Comparison of ENCODE assay signal across 8 mouse cellular contexts in genomic region chr9:91361856-91362601, GRCm38 (mm10). TPM values are rescaled to one million over a fixed set of nuclear protein-coding genes. Genes with fewer than 3 reads are reported as not detected.
A peak's percentile ranks its signal among the peaks of the same experiment; 100 is the strongest.
DNase-seq lines count a peak whose midpoint lies in the region; ATAC-seq and TF ChIP-seq lines count a peak whose summit lies in the region.

Zic4 (plus strand) TSS chr9:91362413.

- no peaks in the 10 kb centered on the region for H3K36me3 ChIP-seq in forebrain, postnatal 0 days (ENCODE audit: insufficient read depth)
- H3K36me3 ChIP-seq in liver, embryonic 12.5 days = no peaks in the 10 kb centered on the region
- H3K36me3 ChIP-seq in small intestine, adult 2 months (ENCODE audit: control insufficient read depth, insufficient read depth, low read length) = no peaks in the 10 kb centered on the region

- peaks cover 26% of the 10 kb centered on the region for H3K27me3 ChIP-seq in forebrain, postnatal 0 days (ENCODE audit: insufficient read depth, low read length)
- H3K27me3 ChIP-seq in liver, embryonic 12.5 days (replicated peaks) = peaks cover 85% of the 10 kb centered on the region
- peaks cover 61% of the 10 kb centered on the region for H3K27me3 ChIP-seq in small intestine, adult 2 months (ENCODE audit: control insufficient read depth, insufficient read depth, low read length)

- peak; percentile 50 for ATAC-seq in forebrain, postnatal 0 days
- no peak for ATAC-seq in liver, embryonic 12.5 days

- H3K27ac ChIP-seq in forebrain, postnatal 0 days (ENCODE audit: low read depth, low read length) = peak within 1 kb of the TSS; percentile 77
- H3K27ac ChIP-seq in liver, embryonic 12.5 days = no peak within 1 kb of the TSS
- no peak within 1 kb of the TSS for H3K27ac ChIP-seq in small intestine, adult 2 months (ENCODE audit: insufficient read depth, low read depth, low read length)

- H3K4me2 ChIP-seq in forebrain, postnatal 0 days (ENCODE audit: low read depth) = peak within 1 kb of the TSS; percentile 47
- peak within 1 kb of the TSS; percentile 48 for H3K4me2 ChIP-seq in liver, embryonic 12.5 days

- DNase-seq in left cerebral cortex, postnatal 4 days = peak; percentile 63
- no peak for DNase-seq in left cerebral cortex, adult 9 months (ENCODE audit: low spot score in 2 of 2)
- DNase-seq in cerebellum, adult 8-10 months = peak; percentile 50
- DNase-seq in forebrain, postnatal 0 days = peak; percentile 69
- DNase-seq in right cerebral cortex, postnatal 36 days (ENCODE audit: low spot score in 2 of 2) = no peak
- no peak for DNase-seq in ovary, postnatal 14 days (ENCODE audit: low spot score)

- TF ChIP-seq CTCF in forebrain, postnatal 0 days (IDR thresholded peaks at IDR 0.05; ENCODE audit: low read depth) = no peak
- TF ChIP-seq CTCF in small intestine, adult 2 months (IDR thresholded peaks at IDR 0.05; ENCODE audit: extremely low read depth, insufficient read length, insufficient replicate concordance, low read depth, low read length) = no peak

- H3K9ac ChIP-seq in forebrain, postnatal 0 days = peak within 1 kb of the TSS; percentile 51
- H3K9ac ChIP-seq in liver, embryonic 12.5 days = no peak within 1 kb of the TSS

- under 1% methylated on average over 45 of the region's 45 CpGs for WGBS in forebrain, postnatal 0 days
- WGBS in liver, embryonic 12.5 days (ENCODE audit: insufficient replicate concordance) = under 1% methylated on average over 41 of the region's 45 CpGs
- WGBS in small intestine, adult 2 months = 4% methylated on average over 45 of the region's 45 CpGs

- no peaks in the 10 kb centered on the region for H3K4me1 ChIP-seq in forebrain, postnatal 0 days (ENCODE audit: insufficient read depth)
- H3K4me1 ChIP-seq in liver, embryonic 12.5 days = peaks cover 10% of the 10 kb centered on the region; the same call in 1 of the 2 replicates
- H3K4me1 ChIP-seq in small intestine, adult 2 months (ENCODE audit: control insufficient read depth, insufficient read depth, insufficient read length, low read length) = peaks cover 14% of the 10 kb centered on the region; the same call in 1 of the 2 replicates

- intact Hi-C loops in left cerebral cortex, postnatal 4 days (cut with DNase I) = no loop called here

- peak within 1 kb of the TSS; percentile 37 for H3K4me3 ChIP-seq in forebrain, postnatal 0 days (ENCODE audit: low read depth, low read length)
- peak within 1 kb of the TSS; percentile 35 for H3K4me3 ChIP-seq in liver, embryonic 12.5 days
- H3K4me3 ChIP-seq in small intestine, adult 2 months (ENCODE audit: low read depth, low read length) = peak within 1 kb of the TSS; percentile 49

- no peak for TF ChIP-seq POLR2A in small intestine, adult 2 months (IDR thresholded peaks at IDR 0.05; ENCODE audit: low read depth, low read length)

- H3K9me3 ChIP-seq in forebrain, postnatal 0 days (ENCODE audit: low read length) = no peaks in the 10 kb centered on the region
- H3K9me3 ChIP-seq in liver, embryonic 12.5 days (replicated peaks) = no peaks in the 10 kb centered on the region

RNA-seq across cellular contexts. Expression of gene Zic4, which starts in this region (rescaled TPM):
- total RNA-seq in left cerebral cortex, postnatal 4 days (2021) = 1 to 10 TPM; 9.4 to 10.0 TPM
- 44.3 and 99.2 TPM in 2 replicates for total RNA-seq in forebrain, postnatal 0 days (2014; rRNA removed)
- 24.7 and 48.1 TPM in 2 replicates for polyA plus RNA-seq in forebrain, postnatal 0 days (2015; fragmentation: Nextera tagmentation; extraction: Ambion mirVana)
- not detected in 2 replicates for polyA plus RNA-seq in liver, embryonic 12.5 days (2016; fragmentation: Nextera tagmentation; extraction: Ambion mirVana)
- polyA plus RNA-seq in small intestine, adult 2 months (2012; rRNA removed) = not detected in 2 replicates

Comparison
In these comparisons a context has a peak if more than half of its experiments do, and no peak if none do; other contexts are left out.
1. RNA of gene Zic4 (polyA plus RNA-seq): 24.7 to 48.1 TPM in forebrain, postnatal 0 days; not detected in liver, embryonic 12.5 days and not detected in small intestine, adult 2 months; every median in the first group is over 10 times any median in the second.
2. DNase-seq: peak in left cerebral cortex, postnatal 4 days (single experiment), cerebellum, adult 8-10 months (single experiment) and forebrain, postnatal 0 days (single experiment); none in left cerebral cortex, adult 9 months (0 of 2), right cerebral cortex, postnatal 36 days (0 of 2) and ovary, postnatal 14 days (single experiment).
3. Peak in every context shown above with its lines, with median percentiles within 50 percentile points of each other: H3K4me3 ChIP-seq.